Mouse (Mus musculus): ENCODE data around the gene Sptb.
A peak's percentile ranks its signal among the peaks of the same experiment; 100 is the strongest.

Sptb gene

DNA sequence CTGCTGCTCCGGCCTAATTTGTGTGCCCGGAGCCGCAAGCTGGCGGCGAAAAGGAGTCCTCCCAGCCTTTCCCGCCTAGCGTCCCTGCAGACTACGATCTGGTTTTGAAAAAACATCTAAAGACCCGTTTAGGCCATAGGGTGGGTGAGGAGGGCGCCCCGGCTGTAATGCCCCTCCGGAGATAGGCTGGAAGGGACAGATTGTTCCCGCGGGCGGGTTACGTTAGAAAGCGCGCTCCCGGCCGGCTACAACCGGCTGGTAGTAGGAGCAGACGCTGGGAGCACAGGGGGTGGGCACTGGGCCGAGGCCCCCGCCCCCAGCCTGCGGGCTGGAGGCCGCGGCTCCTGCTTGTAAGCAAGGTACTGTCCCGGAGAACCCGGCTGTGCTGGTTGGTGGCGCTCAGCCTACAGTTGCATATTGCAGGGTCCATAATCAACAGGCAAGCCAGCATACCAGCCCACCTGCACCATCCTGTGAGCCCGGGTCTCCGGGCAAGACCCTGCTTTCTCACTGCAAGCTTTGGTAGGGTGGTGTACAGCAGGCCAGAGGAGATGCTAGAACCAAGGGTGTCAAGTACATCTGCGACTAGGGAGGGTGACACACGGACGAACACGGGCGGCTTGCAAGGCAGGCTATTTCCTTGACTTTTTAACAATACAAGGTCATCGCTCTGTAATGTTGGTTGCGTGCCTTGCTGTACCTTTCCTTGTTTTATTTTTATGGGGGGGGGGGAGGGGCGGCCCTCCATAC lies at the start of gene Sptb:
Gene Sptb, minus strand, starts transcription at position 197 of the 750 bp plus-strand sequence.
- DNase-seq (ENCODE audit: low spot score in 2 of 2) = peak; percentile 31 to 53

DNA sequence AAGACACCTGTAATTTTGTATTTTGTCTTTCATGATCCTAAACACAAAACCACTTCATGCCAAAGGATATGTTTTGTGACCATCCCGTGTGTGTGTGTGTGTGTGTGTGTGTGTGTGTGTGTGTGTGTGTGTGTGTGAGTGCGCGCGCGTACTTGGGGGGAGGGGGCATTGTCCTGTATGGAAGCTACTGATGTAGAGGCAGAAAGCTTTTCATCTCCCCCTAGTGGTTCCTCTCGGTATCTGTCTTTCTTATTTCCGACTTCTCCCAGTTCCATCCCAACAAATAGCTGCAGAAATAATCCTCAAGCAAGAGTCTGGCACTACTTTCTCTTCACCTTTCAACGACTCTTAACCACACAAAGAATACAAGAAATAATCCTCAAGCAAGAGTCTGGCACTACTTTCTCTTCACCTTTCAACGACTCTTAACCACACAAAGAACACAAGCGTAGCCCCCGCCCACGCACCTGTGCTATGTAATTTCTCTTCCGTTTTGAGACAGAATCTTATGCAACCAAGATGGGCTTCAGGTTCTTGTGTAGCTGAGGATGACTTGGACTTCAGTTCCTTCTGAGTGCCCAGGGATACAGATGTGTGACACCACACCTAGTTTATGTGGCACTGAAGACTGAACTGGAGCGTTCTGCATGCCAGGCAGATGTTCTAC lies 42.4 kb upstream of the Sptb start:
- DNase-seq (ENCODE audit: low spot score in 2 of 2) = peak; percentile 40 to 64

DNA sequence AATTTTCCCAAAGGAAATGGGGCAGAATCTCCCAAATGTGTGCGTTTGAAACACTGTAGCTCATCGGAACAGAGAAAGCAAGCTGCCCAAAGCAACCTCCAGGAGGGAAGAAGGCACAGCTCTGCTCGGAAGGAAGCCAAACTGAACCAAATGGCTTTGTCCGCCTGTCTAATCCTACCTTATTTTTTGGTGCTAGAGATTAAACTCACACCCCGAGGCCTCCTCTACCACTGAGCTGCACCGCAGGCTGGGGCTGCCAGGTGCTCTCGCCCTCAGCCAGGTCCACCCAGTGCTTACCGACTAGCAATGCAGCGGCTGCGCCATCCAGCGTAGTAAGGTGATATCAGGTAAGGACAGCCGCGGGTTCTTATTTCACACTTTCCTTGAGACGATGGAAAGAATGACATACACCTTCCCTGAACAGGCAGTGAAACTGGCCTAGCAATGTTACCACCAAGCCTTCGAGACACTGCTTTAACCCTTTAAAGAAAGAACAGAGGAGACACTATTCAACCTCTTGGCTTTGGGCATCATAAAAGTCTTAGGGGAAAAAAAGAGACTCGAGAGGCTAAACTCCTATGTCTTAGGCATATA lies 40.6 kb upstream of the Sptb start:
- no peak for DNase-seq (ENCODE audit: low spot score in 2 of 2)

DNA sequence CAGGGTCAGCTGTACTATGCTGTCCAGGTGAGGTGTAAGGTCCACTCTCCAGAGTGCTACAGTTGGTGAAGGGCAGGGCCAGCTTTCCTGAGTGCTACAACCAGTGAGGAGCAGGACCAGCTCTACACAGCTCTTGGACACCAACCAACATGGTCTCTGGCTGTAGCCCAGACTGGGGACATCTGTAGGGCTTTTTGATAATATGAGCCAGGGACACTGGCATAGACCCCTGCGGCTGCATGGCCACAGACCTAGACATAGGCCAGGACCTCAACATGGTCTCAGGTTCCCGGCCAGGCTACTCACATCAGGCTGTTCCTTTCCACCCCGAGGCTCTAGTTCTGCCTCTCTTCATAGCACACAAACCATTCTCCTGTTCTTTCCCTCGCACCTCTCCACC lies 17.6 kb upstream of the Sptb start:
- no peak for DNase-seq (ENCODE audit: low spot score in 2 of 2)

DNA sequence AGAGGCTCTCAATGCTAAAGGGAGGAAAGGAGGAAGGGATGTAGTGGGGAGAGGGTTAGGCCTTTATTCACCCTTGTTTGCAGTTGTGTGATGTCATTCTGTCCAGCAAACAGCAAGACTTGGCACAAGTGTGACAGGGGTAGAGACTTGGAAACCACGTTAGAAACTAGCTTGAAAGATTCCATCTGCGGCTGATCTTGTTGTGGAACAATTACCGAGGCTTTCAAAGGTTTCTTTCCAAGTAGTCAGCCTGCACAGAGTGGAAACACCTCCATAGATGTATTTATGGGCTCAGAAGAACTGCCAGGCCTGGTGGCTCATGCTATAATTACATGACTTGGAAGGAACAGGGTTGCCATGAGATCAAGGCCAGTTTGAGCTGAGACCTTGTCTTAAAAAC lies 11.7 kb upstream of the Sptb start:
- DNase-seq (ENCODE audit: low spot score in 2 of 2) = no peak

DNA sequence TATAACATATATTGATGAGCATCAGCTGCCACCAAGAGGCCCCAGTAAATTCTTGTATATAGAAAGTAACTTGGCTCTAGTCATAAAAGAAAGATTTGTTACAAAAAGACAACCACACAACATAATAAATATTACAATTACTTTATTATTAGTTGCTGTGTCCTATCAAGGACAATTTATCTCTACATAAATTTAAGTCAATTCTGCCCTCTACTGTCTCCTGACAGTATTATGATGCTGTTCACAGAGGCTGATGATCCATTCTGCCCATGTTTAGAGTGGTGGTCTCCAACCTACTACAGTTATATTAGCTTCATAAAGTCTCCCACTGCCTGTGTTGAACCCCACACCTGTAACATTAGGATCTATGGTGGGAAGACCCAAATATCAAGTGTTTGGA lies 10.2 kb upstream of the Sptb start:
- DNase-seq (ENCODE audit: low spot score in 2 of 2) = no peak

DNA sequence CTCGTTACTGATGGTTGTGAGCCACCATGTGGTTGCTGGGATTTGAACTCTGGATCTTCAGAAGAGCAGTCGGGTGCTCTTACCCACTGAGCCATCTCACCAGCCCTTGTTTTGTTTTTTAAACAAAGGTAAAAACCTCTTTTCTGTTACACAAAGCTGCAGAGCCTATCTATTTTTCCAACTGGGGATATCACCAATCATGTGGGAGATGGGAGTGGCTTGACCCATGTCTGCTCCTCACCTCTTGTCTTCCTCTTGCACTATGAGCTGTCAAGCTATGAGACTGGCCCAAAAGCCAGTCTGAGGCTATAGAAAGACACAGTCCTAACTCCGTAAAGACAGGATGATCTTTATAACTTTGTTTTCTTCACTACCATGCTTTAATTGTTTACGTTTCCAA lies 8.0 kb upstream of the Sptb start:
- DNase-seq (ENCODE audit: low spot score in 2 of 2) = no peak

DNA sequence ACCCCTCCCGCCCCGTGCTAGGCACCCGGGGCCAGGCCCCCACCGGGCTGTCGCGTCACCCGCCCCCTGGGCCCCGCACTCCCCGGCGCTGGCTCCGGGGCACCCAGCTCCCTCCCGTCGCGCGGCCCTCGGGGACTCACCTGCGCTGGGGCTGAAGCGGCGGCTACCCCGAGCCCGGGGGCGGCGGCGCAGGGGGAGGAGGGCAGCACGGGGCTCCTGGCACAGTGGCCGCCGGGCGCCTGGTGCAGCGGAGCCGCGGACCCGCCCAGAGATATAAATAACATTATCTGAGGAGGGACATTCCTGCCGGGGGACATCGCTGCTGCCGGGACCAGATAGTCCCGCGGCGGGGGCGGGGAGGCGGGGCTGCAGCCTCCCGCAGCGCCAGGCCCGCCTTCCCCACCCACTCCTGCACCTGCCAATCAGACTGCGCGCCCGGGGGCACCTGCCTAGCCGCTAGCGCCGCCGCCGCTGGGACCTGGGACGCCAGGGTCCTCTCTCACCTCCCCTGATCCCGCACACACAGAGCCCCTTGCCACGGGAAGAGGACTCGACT lies 474 bp downstream of the Sptb start:
- peak; percentile 78 to 79 for DNase-seq (ENCODE audit: low spot score in 2 of 2)

DNA sequence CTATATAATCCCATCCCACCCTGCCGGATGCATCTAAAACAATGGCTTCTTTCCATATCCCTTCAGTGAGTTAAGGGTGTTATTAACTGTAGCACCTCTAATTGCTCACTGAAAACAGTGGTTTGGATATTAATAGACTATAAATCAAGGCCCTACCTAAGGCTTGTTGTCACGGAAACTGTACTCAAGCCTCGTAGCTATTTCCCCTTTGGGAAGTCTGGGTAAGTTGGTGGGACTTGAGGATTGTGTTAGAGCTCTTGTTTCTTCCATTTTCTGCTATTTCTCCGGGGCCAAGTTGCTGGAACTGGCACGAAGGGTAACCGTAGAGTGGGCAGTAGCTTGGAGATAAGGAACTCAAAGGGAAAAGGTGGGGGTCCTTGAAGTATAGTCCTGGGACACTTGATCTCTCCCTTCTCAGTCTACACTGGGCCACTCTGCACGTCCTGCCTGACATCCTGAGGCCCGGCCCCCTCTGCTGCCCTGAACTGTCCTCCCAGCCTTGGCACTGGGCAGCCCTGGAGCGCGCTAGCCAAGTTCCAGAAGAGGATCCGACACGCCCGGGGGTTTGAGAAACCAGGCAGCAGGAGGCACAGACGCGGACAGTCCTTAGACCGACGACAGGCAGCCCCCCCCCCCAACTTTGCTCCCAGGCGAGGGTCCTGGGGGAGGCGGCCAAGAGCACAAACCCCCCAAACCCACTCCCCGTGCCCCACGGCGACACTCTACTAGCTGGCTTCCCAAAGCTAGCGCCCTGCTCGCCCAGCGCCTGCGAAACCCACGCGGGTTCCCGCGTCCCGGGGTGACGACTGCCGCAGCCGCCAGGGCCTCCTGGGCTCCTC lies 1.2 kb downstream of the Sptb start:
- peak; percentile 24 to 26 for DNase-seq (ENCODE audit: low spot score in 2 of 2)

DNA sequence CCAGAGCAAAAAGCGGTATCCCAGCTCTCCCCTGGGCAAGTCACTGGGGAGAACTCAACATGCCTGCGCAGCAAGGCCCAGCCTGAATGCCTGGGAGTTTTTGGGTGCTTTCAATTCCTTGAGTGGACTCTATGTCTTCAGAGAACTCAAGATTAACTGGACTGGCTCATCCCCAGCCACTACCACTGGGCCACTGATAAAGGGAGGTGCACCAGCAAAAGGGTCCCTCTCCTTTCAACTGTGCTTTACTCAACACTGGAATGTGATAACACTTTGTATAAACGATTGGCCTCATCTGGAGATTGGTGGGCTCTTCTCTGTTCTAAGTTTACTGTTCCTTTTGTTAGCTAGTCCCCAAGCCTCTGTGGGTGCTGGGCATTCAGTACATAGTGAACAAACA lies 2.2 kb downstream of the Sptb start:
- no peak for DNase-seq (ENCODE audit: low spot score in 2 of 2)

DNA sequence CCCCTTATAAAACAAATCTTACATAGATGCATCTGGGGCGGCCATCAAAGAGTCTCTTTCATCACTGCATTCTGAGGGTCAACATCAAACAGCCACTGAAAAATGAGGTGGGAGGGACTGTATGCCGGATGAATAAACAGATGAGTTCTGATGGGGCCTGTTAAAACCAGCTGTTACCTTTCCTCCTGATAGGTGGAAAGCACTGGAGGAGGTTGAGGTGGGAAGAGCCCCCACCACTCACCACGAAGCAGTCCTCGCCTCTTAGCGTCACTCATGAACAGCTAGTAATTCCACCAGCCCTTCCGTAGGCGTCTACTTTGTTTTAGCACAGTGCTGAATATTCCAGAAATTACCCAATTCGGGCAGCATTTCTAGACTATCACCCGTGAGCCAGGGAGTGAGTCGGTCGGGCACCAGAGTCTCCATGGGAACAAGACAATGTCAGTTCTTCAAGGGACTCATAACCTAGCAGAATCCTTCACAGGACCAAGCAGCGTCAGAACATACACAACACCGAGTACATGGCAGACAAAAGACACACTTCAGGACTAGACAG lies 13.9 kb downstream of the Sptb start:
- DNase-seq (ENCODE audit: low spot score in 2 of 2) = peak; percentile 27 to 30

DNA sequence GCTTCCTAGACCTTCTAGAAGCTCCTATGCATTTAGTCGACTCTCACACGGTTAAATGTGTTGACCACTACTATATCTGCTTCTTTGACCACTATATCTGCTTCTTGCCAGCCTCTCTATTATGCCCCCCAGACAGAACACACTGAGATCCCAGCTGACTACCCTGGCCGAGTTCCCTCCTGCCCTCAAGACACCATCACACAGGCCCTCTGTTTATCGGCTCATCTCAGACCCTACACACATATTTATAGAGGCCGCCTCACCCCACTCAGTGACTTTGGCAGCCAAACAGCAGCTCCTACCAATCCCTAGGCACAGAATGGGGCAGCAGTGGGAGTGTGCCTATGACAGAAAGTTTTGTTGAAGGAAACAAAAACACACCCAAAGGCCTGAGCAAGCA lies 14.6 kb downstream of the Sptb start:
- no peak for DNase-seq (ENCODE audit: low spot score in 2 of 2)

DNA sequence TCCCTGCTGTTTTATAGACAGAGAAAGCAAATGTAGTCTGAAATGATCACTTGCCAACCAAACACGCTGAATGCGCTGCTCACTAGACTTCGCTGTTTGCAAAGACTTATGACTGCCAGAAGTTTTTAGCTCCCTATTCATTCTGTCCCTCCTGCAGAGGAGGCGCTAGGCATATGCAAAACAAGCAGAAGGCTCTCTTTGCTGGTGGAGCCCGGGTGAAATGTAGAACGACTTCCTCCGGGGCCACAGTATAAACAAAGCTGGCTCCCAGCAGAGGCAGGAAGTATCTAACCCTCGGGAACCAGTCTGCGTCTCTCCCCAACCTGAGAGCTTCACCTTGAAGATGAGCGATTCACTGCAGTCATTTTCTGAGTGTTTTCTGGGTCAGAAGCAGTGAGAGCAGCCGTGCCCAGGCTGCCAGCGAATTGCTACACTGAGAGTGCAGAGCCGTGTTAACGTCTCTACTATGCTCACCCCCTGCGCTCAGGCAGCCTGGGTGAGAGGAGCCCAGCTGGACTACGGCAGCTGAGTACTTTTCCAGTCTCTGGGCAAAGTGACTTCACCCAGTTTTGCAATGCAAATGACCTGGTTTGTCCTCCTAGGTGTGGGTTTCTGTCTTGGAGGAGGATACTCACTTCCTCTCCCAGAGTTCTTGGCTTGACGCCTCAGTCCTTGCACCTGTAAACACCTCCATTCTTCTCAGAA lies 15.4 kb downstream of the Sptb start:
- peak; percentile 54 to 62 for DNase-seq (ENCODE audit: low spot score in 2 of 2)

DNA sequence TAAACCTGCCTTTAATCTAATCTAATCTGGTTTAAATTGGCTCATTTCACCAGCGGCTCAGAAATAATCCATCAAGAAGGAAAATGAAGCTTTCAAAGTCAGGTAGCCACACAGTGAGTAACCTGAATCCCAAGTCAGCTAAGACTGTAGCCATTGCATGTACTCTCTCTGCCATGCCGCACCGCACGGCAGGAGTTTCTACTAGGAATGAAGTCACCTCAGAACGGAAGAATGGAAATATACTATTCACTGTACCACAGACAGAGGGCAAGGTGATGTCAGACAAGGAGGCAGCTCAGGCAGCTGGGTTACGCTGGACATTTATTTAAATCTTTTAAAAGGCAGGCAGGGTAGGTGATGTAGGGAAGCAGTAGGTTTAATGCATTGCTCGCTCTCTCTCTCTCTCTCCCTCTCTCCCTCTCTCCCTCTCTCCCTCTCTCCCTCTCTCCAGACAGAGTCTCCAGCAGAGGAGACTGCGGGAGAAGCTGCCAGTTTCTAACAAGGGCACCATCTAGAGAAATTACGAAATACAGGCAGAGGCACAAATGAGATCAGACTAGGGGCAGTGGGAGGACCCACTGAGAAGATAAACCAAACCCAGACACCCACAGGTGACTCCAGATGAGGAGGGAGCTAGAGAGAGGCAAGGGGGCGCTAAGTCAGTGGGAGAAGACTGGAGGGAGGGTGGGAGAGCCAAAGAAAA lies 22.7 kb downstream of the Sptb start:
- DNase-seq (ENCODE audit: low spot score in 2 of 2) = no peak

DNA sequence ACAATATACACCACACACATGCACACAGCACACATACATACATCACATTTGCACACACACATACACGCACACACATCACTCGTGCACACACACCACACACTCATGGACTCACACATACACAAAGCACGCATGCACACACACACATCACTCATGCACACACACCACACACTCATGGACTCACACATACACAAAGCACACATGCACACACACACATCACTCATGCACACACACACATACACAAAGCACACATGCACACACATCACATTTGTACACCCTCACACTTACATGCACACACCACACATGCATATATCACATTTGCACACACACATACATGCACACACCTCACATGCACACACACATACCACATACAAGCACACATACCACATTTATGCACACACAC lies 24.7 kb downstream of the Sptb start:
- no peak for DNase-seq (ENCODE audit: low spot score in 2 of 2)

DNA sequence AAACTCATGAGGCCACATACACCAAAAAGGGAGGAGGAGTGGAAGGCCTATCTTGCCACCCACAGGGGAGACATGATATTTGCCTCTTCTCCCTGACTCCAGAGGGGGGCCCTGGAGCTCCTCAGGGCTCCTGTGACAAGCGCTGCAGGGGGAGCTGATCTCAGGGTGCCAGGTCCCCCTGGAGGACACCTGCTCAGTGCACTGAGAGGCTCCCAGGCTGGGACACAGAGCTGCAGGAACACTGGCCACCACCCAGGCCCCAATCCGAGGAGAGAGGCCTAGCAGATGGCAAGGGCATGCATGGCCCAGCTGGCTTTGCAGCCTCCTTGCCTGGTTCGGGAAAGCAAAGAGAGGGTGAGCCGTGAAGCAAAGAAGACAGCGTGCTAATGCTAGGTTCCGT lies 25.9 kb downstream of the Sptb start:
- DNase-seq (ENCODE audit: low spot score in 2 of 2) = no peak

DNA sequence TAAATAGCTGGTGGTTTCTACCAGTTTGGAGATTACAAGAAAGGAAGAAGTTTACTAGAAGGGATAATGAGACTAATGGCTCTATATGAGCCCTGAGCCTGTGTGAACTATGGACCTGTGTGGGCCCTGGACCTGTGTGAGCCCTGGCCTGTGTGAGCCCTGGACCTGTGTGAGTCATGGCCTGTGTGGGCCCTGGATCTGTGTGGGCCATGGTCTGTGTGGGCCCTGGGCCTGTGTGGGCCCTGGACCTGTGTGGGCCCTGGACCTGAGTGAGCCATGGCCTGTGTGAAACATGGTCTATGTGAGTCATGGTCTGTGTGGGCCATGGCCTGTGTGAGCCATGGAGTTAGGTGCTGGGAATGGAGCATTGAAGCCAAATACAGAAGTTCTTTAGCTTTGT lies 28.4 kb downstream of the Sptb start:
- DNase-seq (ENCODE audit: low spot score in 2 of 2) = no peak

DNA sequence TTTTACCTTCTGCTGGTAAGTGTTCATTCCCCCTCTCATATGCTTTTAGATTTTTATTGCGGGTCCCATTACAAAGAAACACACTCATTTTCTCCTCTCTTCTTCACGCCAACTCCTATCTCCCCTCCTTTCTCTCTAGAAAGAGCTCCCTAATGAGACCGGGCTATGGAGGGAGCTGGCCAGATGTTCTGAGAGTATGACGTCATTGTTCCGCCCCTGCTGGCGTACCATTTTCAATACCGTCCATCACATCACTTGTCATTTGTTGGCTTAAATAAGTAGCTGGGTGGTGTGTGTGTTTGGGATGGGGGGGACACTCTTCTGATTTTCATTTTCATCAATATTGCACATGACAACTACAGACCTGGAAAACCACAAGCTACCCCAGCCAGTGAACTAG lies 33.3 kb downstream of the Sptb start:
- no peak for DNase-seq (ENCODE audit: low spot score in 2 of 2)

DNA sequence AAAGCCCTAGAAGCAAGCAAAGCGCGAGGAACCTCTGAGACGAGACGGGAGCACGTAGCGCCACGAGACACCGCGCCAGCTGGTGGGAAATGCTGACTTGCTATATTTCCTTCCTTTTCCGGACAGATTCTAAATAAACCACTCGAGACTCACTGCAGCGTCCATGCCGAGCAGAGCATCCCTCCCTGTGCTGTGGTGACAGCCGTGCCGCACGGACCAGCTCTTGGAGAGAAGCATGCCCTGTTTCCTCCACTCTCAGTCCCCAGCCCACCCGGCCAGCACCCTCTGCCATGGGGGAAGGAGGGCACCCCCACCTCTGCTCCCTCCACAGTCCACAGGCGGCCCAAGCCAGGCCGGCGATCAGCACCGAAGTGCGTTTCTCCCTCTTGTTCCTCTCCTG lies 33.9 kb downstream of the Sptb start:
- no peak for DNase-seq (ENCODE audit: low spot score in 2 of 2)

DNA sequence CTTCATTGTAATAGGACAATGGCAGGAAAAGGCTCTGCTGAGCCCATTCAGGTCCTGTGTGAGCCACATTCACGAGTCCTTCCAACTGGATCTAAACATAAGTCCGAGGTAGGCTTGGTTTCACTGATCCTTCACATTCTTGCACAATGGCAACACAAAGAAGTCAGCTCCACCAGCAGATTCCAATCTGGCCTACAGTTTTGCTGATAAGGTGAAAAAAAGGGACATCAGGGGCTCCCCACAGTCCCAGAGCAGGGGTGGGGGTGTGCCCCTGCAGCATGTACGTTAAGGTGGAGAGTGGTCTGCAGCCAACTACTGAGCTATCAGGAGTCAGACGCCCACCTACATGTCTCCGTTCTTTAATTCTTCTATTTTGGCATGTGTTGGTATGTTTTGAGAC lies 35.0 kb downstream of the Sptb start:
- no peak for DNase-seq (ENCODE audit: low spot score in 2 of 2)
